Mouse (Mus musculus): Measurements from ENCODE around the gene Agbl1.

GRCm38 (mm10) chr7:76185681-76186121, 44.0 kb upstream of the Agbl1 start:
- TF ChIP-seq CTCF (IDR thresholded peaks at IDR 0.05; ENCODE audit: borderline replicate concordance, insufficient read depth, low read length) (no peak), POLR2A (IDR thresholded peaks at IDR 0.05; ENCODE audit: low read depth, low read length) (no peak)

All from embryonic fibroblast, embryonic 13.5 days (primary cell).